Mouse (Mus musculus) stomach, embryonic 14.5 days (tissue): ENCODE results near the gene Map1a. TPM values are rescaled to one million over a fixed set of nuclear protein-coding genes. Genes with fewer than 3 reads are reported as not detected.

Experiments
- ATAC-seq: fragments of 200-750 bp; cut with Nextera tagmentation; 2 replicates; pipeline ENCODE4 v1.8.0; 2017; ENCODE audit warnings: low read depth, moderate TSS enrichment; ENCODE audit not compliant: insufficient number of reproducible peaks, insufficient read depth, low FRiP score
- H3K27ac ChIP-seq: fragments of 300-500 bp; sonication (generic); 2 replicates; pipeline ENCODE4 v1.5.1; 2014; ENCODE audit warnings: mild to moderate bottlenecking, low read length, moderate library complexity, mixed read lengths
- H3K27me3 ChIP-seq: fragments of 300-500 bp; sonication (generic); 2 replicates; pipeline ENCODE4 v1.6.1; 2014; ENCODE audit warnings: low read length, control low read depth, mixed read lengths; ENCODE audit not compliant: control insufficient read depth, insufficient read depth
- H3K36me3 ChIP-seq: fragments of 300-500 bp; sonication (generic); 2 replicates; pipeline ENCODE4 v1.6.1; 2014; ENCODE audit warnings: mild to moderate bottlenecking, control low read depth, low read length, moderate library complexity, mixed read lengths; ENCODE audit not compliant: control insufficient read depth, insufficient read depth
- H3K4me1 ChIP-seq: fragments of 300-500 bp; sonication (generic); 2 replicates; pipeline ENCODE4 v1.6.1; 2014; ENCODE audit warnings: low read length, control low read depth, mixed read lengths; ENCODE audit not compliant: control insufficient read depth, insufficient read depth
- H3K4me2 ChIP-seq: fragments of 300-500 bp; sonication (generic); replicated peaks from 2 replicates; pipeline ENCODE4 v1.6.1; 2014; ENCODE audit warnings: low read depth, low read length, control low read depth
- H3K4me3 ChIP-seq: fragments of 300-500 bp; sonication (generic); 2 replicates; pipeline ENCODE4 v1.5.1; 2014; ENCODE audit warnings: low read depth, low read length, control low read depth
- H3K9ac ChIP-seq: fragments of 300-500 bp; sonication (generic); replicated peaks from 2 replicates; pipeline ENCODE4 v1.6.1; 2014; ENCODE audit warnings: low read depth, mild to moderate bottlenecking, control low read depth, low read length, moderate library complexity, mixed read lengths
- H3K9me3 ChIP-seq: fragments of 300-500 bp; sonication (generic); 2 replicates; pipeline ENCODE4 v1.6.1; 2016; ENCODE audit warnings: low read depth, low read length, control low read depth; ENCODE audit not compliant: control insufficient read depth
- WGBS: fragments of 180-500 bp; shearing (Covaris S2); extraction: QIAGEN DNeasy Blood & Tissue Kit; methylation state at CpG from one replicate; pipeline ENCODE4 v1.1.7; 2014; 5-methylcytosine and 5-hydroxymethylcytosine counted together
- polyA plus RNA-seq: library from polyadenylated mRNA; unstranded; fragments of >200 nt; fragmentation: Nextera tagmentation; extraction: Ambion mirVana; gene quantifications from 2 replicates; pipeline ENCODE4 v1.2.1, GENCODE M21; 2014

Map1a gene
- polyA plus RNA-seq, 1 experiment from 2014 or later = 16.1 TPM

- Histone ChIP-seq H3K4me2 (no peak overlapping the region), H3K9ac (no peak overlapping the region), H3K27me3 (no peaks in the 10 kb centered on the region), H3K36me3 (no peaks in the 10 kb centered on the region), H3K4me3 (no peak overlapping the region), H3K27ac (no peak overlapping the region), H3K4me1 (peaks cover under 1% of the 10 kb centered on the region; the same call in 1 of the 2 replicates), H3K9me3 (no peaks in the 10 kb centered on the region)
- 50% methylated on average over 4 of the region's 4 CpGs for WGBS
- ATAC-seq = no peak
Measured at GRCm38 (mm10) chr2:121359461-121359860, 70.1 kb downstream of the Map1a start.

Other genes starting within 250 kb of the Map1a start
- gene Tgm5, start 203.8 kb upstream of the Map1a start, polyA plus RNA-seq = 0.09 and 0.13 TPM in 2 replicates
- gene Tgm7, start 179.8 kb upstream of the Map1a start, polyA plus RNA-seq = 0.20 TPM in 1 of 2 replicates, not detected in the other
- gene Adal, start 149.2 kb upstream of the Map1a start, polyA plus RNA-seq = 21.8 and 22.7 TPM in 2 replicates
- 20.1 and 23.9 TPM in 2 replicates for gene Lcmt2, start 148.9 kb upstream of the Map1a start, polyA plus RNA-seq
- gene Tubgcp4, start 118.9 kb upstream of the Map1a start, polyA plus RNA-seq = 53.5 and 58.6 TPM in 2 replicates
- 12.2 and 12.9 TPM in 2 replicates for gene Zscan29, start 118.5 kb upstream of the Map1a start, polyA plus RNA-seq
- gene Trp53bp1, start 18.2 kb upstream of the Map1a start, polyA plus RNA-seq = 71.2 and 86.0 TPM in 2 replicates
- 15.4 and 18.0 TPM in 2 replicates for gene Ppip5k1, start 65.8 kb downstream of the Map1a start, polyA plus RNA-seq
- gene Ckmt1, start 68.1 kb downstream of the Map1a start, polyA plus RNA-seq = 43.6 and 53.7 TPM in 2 replicates
- not detected in 2 replicates for gene Strc, start 97.6 kb downstream of the Map1a start, polyA plus RNA-seq
- 484 and 546 TPM in 2 replicates for gene Pdia3, start 124.2 kb downstream of the Map1a start, polyA plus RNA-seq
- gene Catsper2, start 124.2 kb downstream of the Map1a start, polyA plus RNA-seq = 2.2 and 3.0 TPM in 2 replicates
- gene Ell3, start 154.7 kb downstream of the Map1a start, polyA plus RNA-seq = 13.7 and 14.1 TPM in 2 replicates
- gene Serf2, start 159.6 kb downstream of the Map1a start, polyA plus RNA-seq = 552 and 574 TPM in 2 replicates
- 89.7 and 90.8 TPM in 2 replicates for gene Hypk, start 163.7 kb downstream of the Map1a start, polyA plus RNA-seq
- gene Serinc4, start 167.2 kb downstream of the Map1a start, polyA plus RNA-seq = 0.21 and 0.69 TPM in 2 replicates
- 52.8 and 53.8 TPM in 2 replicates for gene Mfap1b, start 184.5 kb downstream of the Map1a start, polyA plus RNA-seq
- 25.1 and 27.5 TPM in 2 replicates for gene Mfap1a, start 217.1 kb downstream of the Map1a start, polyA plus RNA-seq
- 8.6 and 9.3 TPM in 2 replicates for gene Wdr76, start 217.1 kb downstream of the Map1a start, polyA plus RNA-seq